Mouse (Mus musculus) ES-E14 (cell line): ENCODE data around the gene Mlkl. TPM values are rescaled to one million over a fixed set of nuclear protein-coding genes. Genes with fewer than 3 reads are reported as not detected.

Source experiments
- DNase-seq: peaks from one replicate; pipeline ENCODE4 v3.0.0-alpha.2; 2013; ENCODE audit warnings: low read depth, low spot score
- H3K27ac ChIP-seq: 2 replicates; pipeline ENCODE4 v1.5.1; 2012; ENCODE audit warnings: low read depth, mild to moderate bottlenecking, low read length, moderate library complexity, mixed read lengths; ENCODE audit not compliant: poor library complexity, insufficient read depth, severe bottlenecking
- H3K36me3 ChIP-seq: 2 replicates; pipeline ENCODE4 v1.6.1; 2012; ENCODE audit warnings: mild to moderate bottlenecking, low read length, moderate library complexity, mixed read lengths; ENCODE audit not compliant: control insufficient read depth, poor library complexity, insufficient read depth, severe bottlenecking
- H3K4me1 ChIP-seq, 2 experiments: fragments of 150-350 bp in 1 of 2; sonication (generic) in 1 of 2; 2 replicates each; pipeline ENCODE4 v1.6.1; 2012; ENCODE audit warnings: low read length in 2 of 2, mild to moderate bottlenecking in 1 of 2, mixed read lengths in 1 of 2; ENCODE audit not compliant: control insufficient read depth in 2 of 2, insufficient read depth in 2 of 2, poor library complexity in 1 of 2
- H3K4me3 ChIP-seq, 2 experiments: fragments of 150-350 bp in 1 of 2; sonication (generic) in 1 of 2; 2 replicates each; pipeline ENCODE4 v1.5.1; 2012; ENCODE audit warnings: low read length in 2 of 2, low read depth in 1 of 2, mild to moderate bottlenecking in 1 of 2, mixed read lengths in 1 of 2; ENCODE audit not compliant: insufficient read depth in 1 of 2, poor library complexity in 1 of 2, severe bottlenecking in 1 of 2
- H3K9ac ChIP-seq: 2 replicates; pipeline ENCODE4 v1.6.1; 2012; ENCODE audit warnings: low read depth, mild to moderate bottlenecking, low read length, mixed read lengths; ENCODE audit not compliant: poor library complexity, insufficient read depth, severe bottlenecking
- H3K9me3 ChIP-seq: fragments of 150-350 bp; sonication (generic); 2 replicates; pipeline ENCODE4 v1.6.1; 2012; ENCODE audit warnings: low read depth, mild to moderate bottlenecking, low read length; ENCODE audit not compliant: control insufficient read depth, insufficient read depth
- CHD2 ChIP-seq: IDR thresholded peaks from 2 replicates; pipeline ENCODE4 v1.6.1; 2014; ENCODE audit warnings: mild to moderate bottlenecking, low read depth, low read length, inconsistent platforms
- HCFC1 ChIP-seq: IDR thresholded peaks from 2 replicates; pipeline ENCODE4 v1.6.1; 2012; ENCODE audit warnings: low read length, inconsistent platforms, borderline replicate concordance; ENCODE audit not compliant: insufficient read depth
- MAFK ChIP-seq: IDR thresholded peaks from 2 replicates; pipeline ENCODE4 v1.6.1; 2014; ENCODE audit warnings: mild to moderate bottlenecking, low read depth, low read length, inconsistent platforms; ENCODE audit not compliant: insufficient read depth
- ZC3H11A ChIP-seq: IDR thresholded peaks from 2 replicates; pipeline ENCODE4 v1.6.1; 2012; ENCODE audit warnings: low read depth, mild to moderate bottlenecking, inconsistent platforms, low read length, borderline replicate concordance
- ZNF384 ChIP-seq: IDR thresholded peaks from 2 replicates; pipeline ENCODE4 v1.6.1; 2012; ENCODE audit warnings: low read depth, low read length, inconsistent platforms
- in situ Hi-C, 2 experiments: fragments of 600-800 bp; cut with MboI; formaldehyde crosslinking; loops; one replicate each; pipeline ENCODE4 v1.15.1; 2025; ENCODE audit warnings: low sequenced_read_pairs in 2 of 2, inconsistent platforms in 1 of 2; ENCODE audit not compliant: unreplicated experiment in 2 of 2
- total RNA-seq: library from RNA; depleted of rRNA; stranded (reverse); fragments of 300-350 nt; gene quantifications from 2 replicates; pipeline ENCODE4 v1.2.3, GENCODE M21; 2012

Gene Mlkl
- total RNA-seq, 1 experiment, result 1.2 TPM

DNA sequence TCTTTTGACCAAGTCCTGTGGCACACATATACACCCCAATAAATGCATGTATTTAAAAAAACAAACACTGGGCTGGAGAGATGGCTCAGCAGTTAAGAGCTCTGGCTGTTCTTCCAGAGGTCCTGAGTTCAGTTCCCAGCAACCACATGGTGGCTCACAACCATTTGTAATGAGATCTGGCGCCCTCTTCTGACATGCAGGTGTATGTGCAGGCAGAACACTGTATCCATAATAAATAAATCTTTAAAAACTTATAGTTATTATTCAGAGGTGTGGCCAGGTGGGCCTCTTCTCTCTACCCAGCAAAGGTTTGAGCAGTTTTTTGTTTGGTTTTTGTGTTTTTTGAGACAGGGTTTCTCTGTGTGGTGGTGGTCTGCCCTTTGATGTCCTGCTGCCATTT lies 20.9 kb upstream of the Mlkl start:
- Histone ChIP-seq H3K9ac (no peak overlapping the region), H3K9me3 (no peaks in the 10 kb centered on the region), H3K4me3 (no peak overlapping the region), H3K36me3 (no peaks in the 10 kb centered on the region), H3K4me1 (no peaks in the 10 kb centered on the region), H3K27ac (no peak overlapping the region)
- no peak for DNase-seq
- TF ChIP-seq HCFC1 (no peak), CHD2 (no peak), MAFK (no peak), ZC3H11A (no peak), ZNF384 (no peak)
- in situ Hi-C loops, result no loop called here

DNA sequence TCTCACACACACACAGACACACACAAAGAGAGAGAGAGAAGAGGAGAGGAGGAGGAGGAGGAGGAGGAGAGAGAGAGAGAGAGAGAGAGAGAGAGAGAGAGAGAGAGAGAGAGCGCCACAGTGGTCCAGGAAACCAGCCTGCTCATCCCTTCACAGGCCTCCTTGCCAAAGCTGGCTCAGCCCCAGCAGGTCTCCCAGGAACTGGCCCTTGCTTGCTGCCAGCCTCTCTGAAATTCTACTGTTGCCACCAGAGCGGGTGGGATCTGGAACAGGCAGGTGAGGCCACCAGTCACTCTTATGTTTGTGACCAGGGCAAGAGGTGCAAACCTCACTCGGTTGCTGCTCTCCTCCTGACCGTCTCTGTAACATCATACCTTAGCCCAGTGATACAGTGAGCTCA lies 19.5 kb upstream of the Mlkl start:
- no peak overlapping the region for H3K27ac ChIP-seq
- in situ Hi-C loops, result no loop called here
- no peak overlapping the region for H3K4me3 ChIP-seq
- H3K36me3 ChIP-seq, result no peaks in the 10 kb centered on the region
- H3K9ac ChIP-seq, result no peak overlapping the region
- no peaks in the 10 kb centered on the region for H3K4me1 ChIP-seq
- no peak for DNase-seq
- H3K9me3 ChIP-seq, result no peaks in the 10 kb centered on the region
- TF ChIP-seq ZC3H11A (no peak), CHD2 (no peak), ZNF384 (no peak), HCFC1 (no peak), MAFK (no peak)

DNA sequence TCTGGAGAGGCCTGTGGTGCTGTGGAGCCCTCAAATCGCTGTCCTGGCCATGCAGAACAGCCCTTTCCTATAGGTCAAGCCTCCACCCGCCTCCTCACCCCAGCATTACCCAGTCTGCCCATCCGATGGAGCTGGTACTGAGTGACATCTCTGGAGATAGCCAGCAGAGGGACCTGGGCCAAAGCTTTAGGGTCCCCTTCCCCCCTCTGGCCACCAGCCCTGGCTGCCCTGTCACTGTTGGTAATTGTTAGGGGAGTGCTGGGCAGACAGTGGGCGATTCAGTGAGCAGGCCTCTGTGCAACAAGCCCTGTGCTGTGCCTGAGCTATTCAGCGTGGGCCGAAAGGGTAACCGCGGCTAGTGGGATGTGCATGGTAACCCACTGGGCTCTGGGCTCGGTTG lies 15.5 kb upstream of the Mlkl start:
- no peaks in the 10 kb centered on the region for H3K4me1 ChIP-seq
- no peak for DNase-seq
- no peaks in the 10 kb centered on the region for H3K36me3 ChIP-seq
- H3K4me3 ChIP-seq, result no peak overlapping the region
- no peak overlapping the region for H3K9ac ChIP-seq
- no peaks in the 10 kb centered on the region for H3K9me3 ChIP-seq
- in situ Hi-C loops, result no loop called here
- no peak overlapping the region for H3K27ac ChIP-seq
- TF ChIP-seq MAFK, result no peak
- TF ChIP-seq ZNF384, result no peak
- no peak for TF ChIP-seq ZC3H11A
- no peak for TF ChIP-seq HCFC1
- no peak for TF ChIP-seq CHD2

DNA sequence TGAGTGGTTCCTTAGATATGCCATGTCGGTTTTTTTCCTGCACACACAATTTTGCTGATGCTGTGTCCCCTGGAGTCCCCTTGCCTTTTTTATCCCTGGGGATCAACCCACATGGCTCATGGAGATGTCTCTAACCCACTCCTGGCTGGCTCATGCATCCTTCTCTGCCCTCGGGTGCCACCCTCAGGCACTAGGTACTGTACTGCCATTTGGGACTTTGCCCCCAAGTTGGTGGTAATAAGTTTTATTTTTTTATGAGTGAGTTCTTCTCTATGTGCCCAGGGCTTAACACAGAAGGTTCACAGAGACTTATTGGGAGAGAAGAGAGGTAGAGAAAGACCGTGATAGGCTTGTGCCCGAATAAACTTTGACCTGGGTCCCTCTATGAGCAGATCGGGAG lies 14.3 kb upstream of the Mlkl start:
- in situ Hi-C loops, result no loop called here
- no peak for TF ChIP-seq HCFC1
- no peak for TF ChIP-seq ZNF384
- TF ChIP-seq MAFK, result no peak
- DNase-seq, result no peak
- H3K4me1 ChIP-seq, result no peaks in the 10 kb centered on the region
- H3K9me3 ChIP-seq, result no peaks in the 10 kb centered on the region
- H3K4me3 ChIP-seq, result no peak overlapping the region
- H3K36me3 ChIP-seq, result no peaks in the 10 kb centered on the region
- no peak overlapping the region for H3K9ac ChIP-seq
- no peak overlapping the region for H3K27ac ChIP-seq

DNA sequence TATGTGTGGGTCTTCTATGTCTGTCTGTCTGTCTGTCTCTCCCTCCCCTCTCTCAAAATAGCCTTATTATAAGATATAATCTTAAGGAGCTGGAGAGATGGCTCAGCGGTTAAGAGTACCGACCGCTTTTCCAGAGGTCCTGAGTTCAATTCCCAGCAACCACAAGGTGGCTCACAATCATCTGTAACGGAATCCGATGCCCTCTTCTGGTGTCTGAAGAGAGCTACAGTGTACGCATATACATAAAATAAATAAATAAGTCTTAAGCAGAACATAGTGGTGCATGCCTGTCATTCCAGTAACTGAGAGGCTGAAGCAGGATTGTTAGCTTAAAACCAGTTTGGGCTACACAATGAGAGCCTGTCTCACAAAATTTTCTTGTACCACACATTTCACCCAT lies 12.6 kb upstream of the Mlkl start:
- H3K36me3 ChIP-seq, result no peaks in the 10 kb centered on the region
- H3K9me3 ChIP-seq, result no peaks in the 10 kb centered on the region
- no peak for TF ChIP-seq MAFK
- TF ChIP-seq ZNF384, result no peak
- no peak for TF ChIP-seq ZC3H11A
- TF ChIP-seq HCFC1, result no peak
- no peak for TF ChIP-seq CHD2
- in situ Hi-C loops, result no loop called here
- no peak overlapping the region for H3K9ac ChIP-seq
- no peak for DNase-seq
- H3K27ac ChIP-seq, result no peak overlapping the region
- no peaks in the 10 kb centered on the region for H3K4me1 ChIP-seq
- no peak overlapping the region for H3K4me3 ChIP-seq
